ENCODE assay signal across 20 mouse cellular contexts in the genomic region with DNA sequence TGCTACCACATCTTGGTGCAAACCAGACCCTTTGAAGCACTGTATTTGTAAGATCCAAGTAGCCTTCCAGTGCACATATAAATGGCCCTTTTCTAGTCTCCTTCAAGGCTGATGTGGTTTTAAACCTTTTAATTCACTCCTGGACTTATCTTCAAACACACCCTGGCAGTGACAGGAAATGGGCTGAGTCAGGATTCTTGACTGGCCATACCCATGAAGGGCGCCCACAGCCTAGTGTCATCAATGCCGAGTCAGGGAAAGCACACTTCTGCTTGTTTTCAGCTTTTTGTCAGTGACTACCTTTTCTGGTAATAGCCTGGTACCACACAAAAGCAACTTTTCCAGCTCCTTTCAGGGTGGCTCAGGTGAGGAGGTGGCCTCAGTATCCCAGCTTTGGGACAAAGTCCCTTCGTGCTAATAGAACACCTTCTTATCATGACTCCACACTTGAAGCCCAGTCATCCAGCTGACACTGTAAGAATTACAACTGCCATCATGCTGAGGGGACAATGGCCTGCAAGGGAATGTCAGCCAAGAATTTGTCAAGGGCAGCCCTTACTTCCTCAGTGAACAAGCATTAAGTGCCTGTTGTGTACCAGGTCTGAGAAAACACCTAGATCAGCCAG. TPM values are rescaled to one million over a fixed set of nuclear protein-coding genes. Genes with fewer than 3 reads are reported as not detected.
DNase-seq lines count a peak whose midpoint lies in the region; ATAC-seq and TF ChIP-seq lines count a peak whose summit lies in the region.
"Had no signal": no experiment of that assay in that cellular context is flagged by ENCODE, and none has a peak within 500 bp of the region (broad histone marks: within the 10 kb centered on the region; RNA-seq: fewer than 3 reads in every experiment).

No protein-coding gene starts in this region.

- H3K9me3 ChIP-seq in lung, postnatal 0 days (ENCODE audit: low read length) = no peaks in the 10 kb centered on the region
- H3K9me3 ChIP-seq: embryonic facial prominence, embryonic 13.5 days; forebrain, embryonic 15.5 days; heart, embryonic 10.5 days; hindbrain, embryonic 12.5 days; kidney, embryonic 15.5 days; limb, embryonic 13.5 days; neural tube, embryonic 12.5 days had no signal

- DNase-seq in adrenal gland, postnatal 36 days = peak; percentile 20 to 46
- no peak for DNase-seq in adrenal gland, adult 8-10 months
- DNase-seq in lung, postnatal 0 days (ENCODE audit: low spot score) = no peak
- no peak for DNase-seq in lung, postnatal 36 days
- no peak for DNase-seq in left cerebral cortex, adult 11 months (ENCODE audit: low spot score)
- DNase-seq in left cerebral cortex, postnatal 4 days = no peak
- DNase-seq in gastrocnemius, postnatal 14 days = no peak
- DNase-seq: cerebellum, adult 9-10 months had no signal

- no peaks in the 10 kb centered on the region for H3K36me3 ChIP-seq in lung, postnatal 0 days (ENCODE audit: insufficient read depth, low read length)
- H3K36me3 ChIP-seq: embryonic facial prominence, embryonic 13.5 days; forebrain, embryonic 15.5 days; hindbrain, embryonic 12.5 days; kidney, embryonic 15.5 days; limb, embryonic 13.5 days; neural tube, embryonic 12.5 days had no signal

- TF ChIP-seq CTCF in lung, postnatal 0 days (IDR thresholded peaks at IDR 0.05) = no peak

- no peak for TF ChIP-seq EP300 in lung, postnatal 0 days (IDR thresholded peaks at IDR 0.05)

- no peak overlapping the region for H3K4me2 ChIP-seq in lung, postnatal 0 days (replicated peaks; ENCODE audit: low read depth, low read length)
- H3K4me2 ChIP-seq: embryonic facial prominence, embryonic 13.5 days; forebrain, embryonic 15.5 days; hindbrain, embryonic 12.5 days; kidney, embryonic 15.5 days; limb, embryonic 13.5 days; midbrain, embryonic 11.5 days; neural tube, embryonic 12.5 days had no signal

- 47% methylated on average over 3 of the region's 3 CpGs for WGBS in lung, postnatal 0 days

- intact Hi-C loops in left cerebral cortex, postnatal 4 days (cut with DNase I) = no loop called here
- intact Hi-C loops in gastrocnemius, postnatal 14 days (cut with DNase I; ENCODE audit: low total_unique reads) = no loop called here

- H3K4me3 ChIP-seq in lung, postnatal 0 days (ENCODE audit: low read depth, low read length) = no peak overlapping the region
- H3K4me3 ChIP-seq: embryonic facial prominence, embryonic 13.5 days; forebrain, embryonic 15.5 days; heart, embryonic 10.5 days; hindbrain, embryonic 12.5 days; kidney, embryonic 15.5 days; limb, embryonic 13.5 days; neural tube, embryonic 12.5 days had no signal

- no peaks in the 10 kb centered on the region for H3K27me3 ChIP-seq in lung, postnatal 0 days (replicated peaks; ENCODE audit: insufficient read depth, low read length)
- H3K27me3 ChIP-seq: embryonic facial prominence, embryonic 13.5 days; forebrain, embryonic 15.5 days; hindbrain, embryonic 12.5 days; kidney, embryonic 15.5 days; limb, embryonic 13.5 days; neural tube, embryonic 12.5 days had no signal

- H3K27ac ChIP-seq in lung, postnatal 0 days (ENCODE audit: low read length) = 0 out of 2 replicates have a peak overlapping the region, but pooled peaks have one; percentile 5
- H3K27ac ChIP-seq: forebrain, embryonic 15.5 days; heart, embryonic 10.5 days; hindbrain, embryonic 12.5 days; kidney, embryonic 15.5 days; limb, embryonic 13.5 days; neural tube, embryonic 12.5 days had no signal

- H3K9ac ChIP-seq in lung, postnatal 0 days (replicated peaks; ENCODE audit: low read depth) = no peak overlapping the region
- H3K9ac ChIP-seq: embryonic facial prominence, embryonic 13.5 days; forebrain, embryonic 15.5 days; hindbrain, embryonic 12.5 days; kidney, embryonic 15.5 days; limb, embryonic 13.5 days; neural tube, embryonic 12.5 days had no signal

- peaks cover 4% of the 10 kb centered on the region; the same call in 1 of the 2 replicates for H3K4me1 ChIP-seq in lung, postnatal 0 days (ENCODE audit: insufficient read depth, low read depth, low read length)
- H3K4me1 ChIP-seq: embryonic facial prominence, embryonic 13.5 days; forebrain, embryonic 15.5 days; hindbrain, embryonic 12.5 days; limb, embryonic 13.5 days; neural tube, embryonic 12.5 days had no signal

- ATAC-seq in lung, postnatal 0 days = peak; percentile 1; the same call in 1 of the 2 replicates
- ATAC-seq in megakaryocyte progenitor cell, adult 5-6 weeks (replicated peaks; ENCODE audit: poor library complexity) = 0 out of 2 replicates have a peak, but pooled peaks have one; percentile 21
- ATAC-seq: forebrain, embryonic 15.5 days had no signal

RNA-seq across cellular contexts. Expression of a gene that starts 11.2 kb away (rescaled TPM):
- total RNA-seq in adrenal gland, postnatal 36 days (2021) = under 1 TPM; 0.16 to 0.63 TPM
- total RNA-seq in adrenal gland, adult 8-10 months (2022) = 1 to 10 TPM; 2.0 to 2.5 (median 2.2) TPM
- 20.2 and 22.2 TPM in 2 replicates for polyA plus RNA-seq in lung, postnatal 0 days (2015; fragmentation: Nextera tagmentation; extraction: Ambion mirVana)
- not detected in 2 replicates for total RNA-seq in megakaryocyte progenitor cell, adult 5-6 weeks (2015)
- under 0.01 TPM in 1 of 2 replicates, not detected in the other for total RNA-seq in megakaryocyte progenitor cell, adult 5-6 weeks (2017)
- under 1 TPM; 0.38 to 0.40 TPM for total RNA-seq in left cerebral cortex, postnatal 4 days (2021)
- total RNA-seq in gastrocnemius, postnatal 14 days (2021) = not detected
- total RNA-seq: gastrocnemius, postnatal 4 days; monocyte, adult 5-6 weeks had no signal
- polyA plus RNA-seq: C2C12 had no signal

Comparison
In these comparisons a context has a peak if more than half of its experiments do, and no peak if none do; other contexts are left out.
1. DNase-seq: peak in adrenal gland, postnatal 36 days (2 of 2); none in adrenal gland, adult 8-10 months (single experiment), lung, postnatal 0 days (single experiment), lung, postnatal 36 days (single experiment), left cerebral cortex, adult 11 months (single experiment), left cerebral cortex, postnatal 4 days (single experiment) and gastrocnemius, postnatal 14 days (single experiment).